Mouse (Mus musculus): ENCODE results near the gene Sarm1. TPM values are rescaled to one million over a fixed set of nuclear protein-coding genes. Genes with fewer than 3 reads are reported as not detected.

Gene Sarm1
- polyA plus RNA-seq, 1 experiment from 2014 or later: 1.2 TPM

DNA sequence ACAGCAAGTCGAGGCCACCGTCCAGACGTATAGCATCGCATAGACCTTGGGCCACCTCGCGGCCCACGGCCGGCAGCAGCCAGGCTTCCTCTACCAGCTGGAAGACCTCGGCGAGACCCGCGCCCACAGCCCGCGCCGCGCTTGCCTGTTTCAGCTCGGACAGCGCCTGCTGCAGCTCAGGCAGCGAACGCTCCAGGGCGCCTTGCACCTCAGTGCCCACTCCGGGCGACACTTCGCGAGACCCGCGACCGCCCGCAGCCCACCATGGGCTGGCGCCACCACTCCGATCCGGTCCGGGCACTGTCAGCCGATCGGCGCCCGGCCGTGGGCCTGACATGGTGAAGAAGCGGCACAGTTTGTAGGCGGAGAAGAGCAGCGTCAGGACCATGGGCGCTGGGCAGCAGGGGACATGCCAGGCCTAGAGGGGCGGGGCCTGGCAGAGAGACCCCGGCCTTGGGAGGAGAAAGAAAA is 448 bp downstream of the Sarm1 start:
- no peak overlapping the region for H3K27ac ChIP-seq (ENCODE audit: low read length)
- 0 out of 2 replicates have a peak overlapping the region, but pooled peaks have one; percentile 10 for H3K9ac ChIP-seq (replicated peaks; ENCODE audit: low read length)

GRCm38 (mm10) chr11:78495904-78496303 is 1.6 kb downstream of the Sarm1 start:
- H3K4me3 ChIP-seq (ENCODE audit: low read length): no peak overlapping the region
- peaks cover 18% of the 10 kb centered on the region for H3K4me1 ChIP-seq (ENCODE audit: insufficient read depth, low read length)
- H3K36me3 ChIP-seq (ENCODE audit: insufficient read depth, low read length): no peaks in the 10 kb centered on the region
- no peak overlapping the region for H3K27ac ChIP-seq (ENCODE audit: low read length)
- H3K4me2 ChIP-seq (replicated peaks; ENCODE audit: low read depth, low read length): no peak overlapping the region
- no peak for ATAC-seq (ENCODE audit: low FRiP score, low TSS enrichment)
- no peak overlapping the region for H3K9ac ChIP-seq (replicated peaks; ENCODE audit: low read length)
- WGBS: 2% methylated on average over 6 of the region's 6 CpGs
- no peaks in the 10 kb centered on the region for H3K9me3 ChIP-seq (ENCODE audit: low read length)
- H3K27me3 ChIP-seq (ENCODE audit: insufficient read depth, low read length): peaks cover 48% of the 10 kb centered on the region

More for the DNA sequence above, 448 bp downstream of the Sarm1 start:
- ATAC-seq (ENCODE audit: low FRiP score, low TSS enrichment): peak; percentile 59
- no peaks in the 10 kb centered on the region for H3K36me3 ChIP-seq (ENCODE audit: insufficient read depth, low read length)
- WGBS: under 1% methylated on average over 44 of the region's 44 CpGs
- peaks cover 40% of the 10 kb centered on the region for H3K27me3 ChIP-seq (ENCODE audit: insufficient read depth, low read length)
- peaks cover 17% of the 10 kb centered on the region for H3K4me1 ChIP-seq (ENCODE audit: insufficient read depth, low read length)
- H3K9me3 ChIP-seq (ENCODE audit: low read length): no peaks in the 10 kb centered on the region
- peak overlapping the region; percentile 56 for H3K4me3 ChIP-seq (ENCODE audit: low read length)
- peak overlapping the region; percentile 95 for H3K4me2 ChIP-seq (replicated peaks; ENCODE audit: low read depth, low read length)

DNA sequence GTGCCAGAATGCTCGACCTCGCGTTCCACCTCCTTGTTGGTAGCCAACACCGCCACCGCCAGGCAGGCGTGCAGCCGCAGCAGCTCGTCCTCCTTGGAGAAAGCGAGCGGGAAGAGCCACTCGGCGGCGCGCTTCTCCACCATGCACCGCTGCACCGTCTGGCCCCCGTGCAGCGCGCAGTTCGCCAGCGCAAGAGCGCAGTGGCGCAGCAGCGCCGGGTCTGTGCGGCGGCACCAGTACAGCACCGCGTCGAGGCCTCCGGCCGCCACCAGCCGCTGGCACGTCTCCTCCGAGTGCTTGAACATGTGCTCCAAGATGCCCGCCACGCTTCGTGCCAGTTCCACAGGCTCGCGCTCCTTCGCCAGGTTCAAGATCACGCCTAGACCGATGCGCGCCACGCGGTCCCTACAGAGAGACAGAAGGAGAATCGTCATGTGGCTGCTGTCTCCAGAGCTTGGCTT is 6.7 kb downstream of the Sarm1 start:
- H3K36me3 ChIP-seq (ENCODE audit: insufficient read depth, low read length): no peaks in the 10 kb centered on the region
- peak overlapping the region; percentile 26 for H3K4me3 ChIP-seq (ENCODE audit: low read length)
- 8% methylated on average over 48 of the region's 48 CpGs for WGBS
- no peak overlapping the region for H3K9ac ChIP-seq (replicated peaks; ENCODE audit: low read length)
- peak; percentile 81; the same call in 1 of the 2 replicates for ATAC-seq (ENCODE audit: low FRiP score, low TSS enrichment)
- H3K4me1 ChIP-seq (ENCODE audit: insufficient read depth, low read length): peaks cover 7% of the 10 kb centered on the region; the same call in 1 of the 2 replicates
- H3K27me3 ChIP-seq (ENCODE audit: insufficient read depth, low read length): peaks cover 69% of the 10 kb centered on the region
- peak overlapping the region; percentile 52 for H3K4me2 ChIP-seq (replicated peaks; ENCODE audit: low read depth, low read length)
- no peak overlapping the region for H3K27ac ChIP-seq (ENCODE audit: low read length)
- H3K9me3 ChIP-seq (ENCODE audit: low read length): no peaks in the 10 kb centered on the region

- no peaks in the 10 kb centered on the region for H3K9me3 ChIP-seq (ENCODE audit: low read length)
- H3K4me2 ChIP-seq (replicated peaks; ENCODE audit: low read depth, low read length): no peak overlapping the region
- no peak overlapping the region for H3K27ac ChIP-seq (ENCODE audit: low read length)
- H3K4me3 ChIP-seq (ENCODE audit: low read length): no peak overlapping the region
- peaks cover 7% of the 10 kb centered on the region; the same call in 1 of the 2 replicates for H3K4me1 ChIP-seq (ENCODE audit: insufficient read depth, low read length)
- no peaks in the 10 kb centered on the region for H3K36me3 ChIP-seq (ENCODE audit: insufficient read depth, low read length)
- 3% methylated on average over 8 of the region's 8 CpGs for WGBS
- ATAC-seq (ENCODE audit: low FRiP score, low TSS enrichment): no peak
- H3K27me3 ChIP-seq (ENCODE audit: insufficient read depth, low read length): peaks cover 53% of the 10 kb centered on the region
- H3K9ac ChIP-seq (replicated peaks; ENCODE audit: low read length): no peak overlapping the region
Observed at GRCm38 (mm10) chr11:78488168-78488567, 9.4 kb downstream of the Sarm1 start.

DNA sequence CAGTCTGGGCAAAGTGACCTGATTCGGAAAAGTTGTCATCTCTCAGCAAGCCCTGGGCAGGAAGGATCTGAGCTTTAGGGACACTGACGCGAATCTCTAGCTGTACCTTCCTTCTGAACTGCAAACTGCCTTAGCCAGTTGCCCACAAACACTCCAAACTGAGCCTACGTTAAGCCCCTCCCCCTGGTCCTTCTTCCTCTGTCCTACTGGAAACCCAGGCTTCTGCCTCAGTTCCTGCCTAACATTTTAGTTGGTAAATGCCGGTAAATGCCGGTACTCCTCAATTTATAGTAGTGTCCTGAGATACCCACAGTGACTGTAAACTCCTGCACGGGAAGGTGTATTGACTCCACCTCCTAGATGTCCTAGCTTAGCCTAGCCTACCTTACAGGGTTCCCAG is 13.9 kb downstream of the Sarm1 start:
- peaks cover 24% of the 10 kb centered on the region for H3K27me3 ChIP-seq (ENCODE audit: insufficient read depth, low read length)
- ATAC-seq (ENCODE audit: low FRiP score, low TSS enrichment): no peak
- no peak overlapping the region for H3K9ac ChIP-seq (replicated peaks; ENCODE audit: low read length)
- H3K27ac ChIP-seq (ENCODE audit: low read length): no peak overlapping the region
- H3K36me3 ChIP-seq (ENCODE audit: insufficient read depth, low read length): no peaks in the 10 kb centered on the region
- H3K4me3 ChIP-seq (ENCODE audit: low read length): no peak overlapping the region
- H3K4me2 ChIP-seq (replicated peaks; ENCODE audit: low read depth, low read length): no peak overlapping the region
- 56% methylated on average over 7 of the region's 7 CpGs for WGBS
- H3K4me1 ChIP-seq (ENCODE audit: insufficient read depth, low read length): no peaks in the 10 kb centered on the region
- no peaks in the 10 kb centered on the region for H3K9me3 ChIP-seq (ENCODE audit: low read length)

DNA sequence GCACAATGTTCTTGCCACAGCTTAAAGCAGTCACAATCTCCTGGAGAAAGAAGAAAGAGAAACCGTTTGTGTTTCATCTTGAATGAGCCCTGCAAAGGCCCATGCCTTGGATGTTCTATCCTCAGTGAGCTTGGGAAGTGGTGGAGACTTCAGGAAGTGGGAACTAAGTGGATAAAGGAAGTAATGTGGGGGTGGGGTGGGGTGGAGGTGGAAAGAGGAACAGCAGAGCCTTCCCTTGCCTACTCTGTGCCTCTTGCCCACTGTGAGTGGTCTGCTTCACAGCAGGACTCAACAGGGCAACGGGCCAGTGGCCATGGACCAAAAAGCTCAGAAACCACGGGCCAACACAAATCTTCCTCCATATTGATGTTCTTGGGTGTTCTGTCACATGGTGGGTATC is 22.3 kb downstream of the Sarm1 start:
- H3K27me3 ChIP-seq (ENCODE audit: insufficient read depth, low read length): no peaks in the 10 kb centered on the region
- H3K4me3 ChIP-seq (ENCODE audit: low read length): no peak overlapping the region
- no peak overlapping the region for H3K4me2 ChIP-seq (replicated peaks; ENCODE audit: low read depth, low read length)
- H3K4me1 ChIP-seq (ENCODE audit: insufficient read depth, low read length): 0 out of 2 replicates have a peak, but pooled peaks cover 2% of the 10 kb centered on the region
- H3K36me3 ChIP-seq (ENCODE audit: insufficient read depth, low read length): no peaks in the 10 kb centered on the region
- 70% methylated on average over 3 of the region's 3 CpGs for WGBS
- ATAC-seq (ENCODE audit: low FRiP score, low TSS enrichment): no peak
- H3K27ac ChIP-seq (ENCODE audit: low read length): no peak overlapping the region
- H3K9ac ChIP-seq (replicated peaks; ENCODE audit: low read length): no peak overlapping the region
- H3K9me3 ChIP-seq (ENCODE audit: low read length): no peaks in the 10 kb centered on the region

- Histone ChIP-seq H3K27me3 (ENCODE audit: insufficient read depth, low read length) (no peaks in the 10 kb centered on the region), H3K9me3 (ENCODE audit: low read length) (no peaks in the 10 kb centered on the region), H3K4me1 (ENCODE audit: insufficient read depth, low read length) (peaks cover 8% of the 10 kb centered on the region), H3K4me2 (replicated peaks; ENCODE audit: low read depth, low read length) (no peak overlapping the region), H3K4me3 (ENCODE audit: low read length) (no peak overlapping the region), H3K9ac (replicated peaks; ENCODE audit: low read length) (no peak overlapping the region), H3K27ac (ENCODE audit: low read length) (no peak overlapping the region), H3K36me3 (ENCODE audit: insufficient read depth, low read length) (no peaks in the 10 kb centered on the region)
- WGBS: 88% methylated on average over 10 of the region's 10 CpGs
- no peak for ATAC-seq (ENCODE audit: low FRiP score, low TSS enrichment)
Observed at GRCm38 (mm10) chr11:78471326-78472103, 26.0 kb downstream of the Sarm1 start.

DNA sequence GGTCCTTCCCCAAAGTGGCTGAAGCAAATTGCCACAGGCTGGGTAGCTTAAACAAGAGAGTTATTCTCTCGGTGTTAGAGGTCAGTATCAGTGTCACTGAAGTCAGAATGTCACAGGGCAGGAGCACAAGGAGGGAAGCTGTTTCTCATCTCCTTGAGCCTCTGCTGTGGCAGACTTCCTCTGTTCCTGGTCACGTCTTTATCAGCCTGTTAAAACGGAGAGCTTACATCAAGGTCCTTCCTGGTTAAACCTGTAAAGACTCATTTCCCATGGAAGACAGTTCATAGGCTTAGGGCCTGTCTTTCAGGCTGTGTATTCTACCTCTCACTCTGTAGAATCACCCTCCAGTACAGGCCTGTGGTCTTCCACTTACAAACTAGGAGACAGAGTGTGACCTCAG is 29.6 kb downstream of the Sarm1 start:
- no peak overlapping the region for H3K4me2 ChIP-seq (replicated peaks; ENCODE audit: low read depth, low read length)
- no peaks in the 10 kb centered on the region for H3K27me3 ChIP-seq (ENCODE audit: insufficient read depth, low read length)
- no peak for ATAC-seq (ENCODE audit: low FRiP score, low TSS enrichment)
- H3K36me3 ChIP-seq (ENCODE audit: insufficient read depth, low read length): no peaks in the 10 kb centered on the region
- H3K9ac ChIP-seq (replicated peaks; ENCODE audit: low read length): no peak overlapping the region
- no peaks in the 10 kb centered on the region for H3K9me3 ChIP-seq (ENCODE audit: low read length)
- no peak overlapping the region for H3K4me3 ChIP-seq (ENCODE audit: low read length)
- 52% methylated on average over 3 of the region's 3 CpGs for WGBS
- H3K27ac ChIP-seq (ENCODE audit: low read length): no peak overlapping the region
- peaks cover 14% of the 10 kb centered on the region for H3K4me1 ChIP-seq (ENCODE audit: insufficient read depth, low read length)

- no peak for ATAC-seq (ENCODE audit: low FRiP score, low TSS enrichment)
- H3K4me3 ChIP-seq (ENCODE audit: low read length): no peak overlapping the region
- no peak overlapping the region for H3K27ac ChIP-seq (ENCODE audit: low read length)
- peaks cover 13% of the 10 kb centered on the region for H3K4me1 ChIP-seq (ENCODE audit: insufficient read depth, low read length)
- H3K9ac ChIP-seq (replicated peaks; ENCODE audit: low read length): no peak overlapping the region
- no peaks in the 10 kb centered on the region for H3K36me3 ChIP-seq (ENCODE audit: insufficient read depth, low read length)
- H3K27me3 ChIP-seq (ENCODE audit: insufficient read depth, low read length): no peaks in the 10 kb centered on the region
- WGBS: 76% methylated on average over 7 of the region's 7 CpGs
- no peaks in the 10 kb centered on the region for H3K9me3 ChIP-seq (ENCODE audit: low read length)
- H3K4me2 ChIP-seq (replicated peaks; ENCODE audit: low read depth, low read length): no peak overlapping the region
Observed at GRCm38 (mm10) chr11:78467515-78467914, 30.0 kb downstream of the Sarm1 start.
